Mouse (Mus musculus): ENCODE measurements around the gene Hrasls5.

- TF ChIP-seq CTCF (IDR thresholded peaks at IDR 0.05; ENCODE audit: low read depth, low read length) = no peak
- no peak for TF ChIP-seq GATA1 (IDR thresholded peaks at IDR 0.05; ENCODE audit: borderline replicate concordance, low read length)
Observed at GRCm38 (mm10) chr19:7601551-7601950, 10.8 kb upstream of the Hrasls5 start.

Measured in G1E (cell line).